Mouse (Mus musculus): Measurements from ENCODE around the gene Zfp239.

The Zfp239 gene

DNA sequence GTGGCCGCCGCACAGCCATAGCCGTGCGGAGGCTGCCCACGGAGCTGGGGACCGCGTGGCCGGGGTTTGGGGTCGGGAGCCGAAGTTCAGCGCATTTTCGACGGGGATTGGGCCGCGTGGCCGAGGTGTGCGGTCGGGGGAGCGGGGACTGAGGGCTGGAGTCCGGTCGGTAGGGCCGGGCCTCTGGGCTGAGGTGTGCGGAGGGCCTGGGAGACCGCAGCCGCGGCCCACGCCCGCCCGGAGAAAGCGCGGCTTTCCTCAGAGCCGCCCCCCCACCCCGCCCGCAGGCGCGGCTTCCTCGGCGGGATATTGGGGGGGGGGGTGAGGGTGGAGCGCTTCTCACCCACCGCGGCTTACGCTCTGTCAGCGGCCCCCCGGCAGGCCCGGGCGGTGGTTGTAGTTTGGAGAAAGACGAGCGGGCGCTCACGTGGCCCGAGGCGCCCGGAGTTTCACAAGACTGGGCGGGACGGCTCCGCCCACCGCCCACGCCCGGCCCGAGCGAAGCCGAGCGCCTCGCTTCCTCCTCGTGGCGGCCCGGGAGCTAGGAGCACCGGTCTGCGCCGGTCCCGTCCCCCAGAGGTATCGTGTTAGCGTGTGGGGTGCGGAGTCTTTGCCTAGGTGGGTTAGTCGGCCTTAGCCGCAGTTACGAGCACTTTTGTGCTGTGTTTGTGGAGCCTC, 45.5 kb downstream of the Zfp239 start:
- DNase-seq (ENCODE audit: low spot score), result peak; percentile 38

DNA sequence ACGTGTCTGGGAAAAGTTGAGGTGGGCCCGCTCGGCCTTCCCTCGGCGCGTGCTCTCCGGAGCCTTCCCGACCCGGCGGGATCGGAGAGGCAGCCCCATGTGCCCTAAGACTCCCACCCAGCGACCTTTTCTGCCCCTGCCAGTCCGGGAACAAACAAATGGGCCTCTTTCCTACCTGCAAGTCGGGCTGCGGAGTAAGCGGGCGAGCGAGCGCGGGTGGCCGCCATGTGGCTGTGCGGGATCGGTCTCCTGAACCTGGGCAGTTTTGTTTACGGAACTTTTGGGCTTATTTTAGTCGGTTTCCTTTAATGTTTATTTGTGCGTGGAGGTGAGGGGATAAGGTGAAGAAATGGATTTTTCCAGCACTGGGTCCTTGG, 46.1 kb downstream of the Zfp239 start:
- no peak for DNase-seq (ENCODE audit: low spot score)

DNA sequence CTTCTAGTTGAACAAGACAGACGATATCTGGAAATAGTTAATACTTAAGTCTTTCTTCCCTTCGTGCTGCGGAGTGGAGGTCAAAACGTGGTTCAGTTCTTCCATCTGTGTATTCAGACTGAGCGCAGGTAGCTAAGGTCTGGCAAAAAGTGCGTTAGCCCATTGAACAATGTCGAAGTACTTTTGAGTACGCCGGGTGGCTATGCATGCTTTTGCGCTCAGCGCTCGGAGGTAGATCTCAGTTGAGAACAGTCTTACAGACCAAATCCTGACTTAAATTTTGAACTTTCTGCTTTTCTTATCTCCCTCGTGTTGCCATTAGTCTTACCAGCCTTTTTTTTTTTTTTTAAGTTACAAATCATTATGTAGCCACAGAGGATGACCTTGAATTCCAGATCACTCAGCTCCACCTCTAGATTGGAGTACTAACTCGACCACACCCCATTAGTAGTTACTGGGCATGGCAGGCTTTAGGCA, 46.6 kb downstream of the Zfp239 start:
- DNase-seq (ENCODE audit: low spot score), result no peak

DNA sequence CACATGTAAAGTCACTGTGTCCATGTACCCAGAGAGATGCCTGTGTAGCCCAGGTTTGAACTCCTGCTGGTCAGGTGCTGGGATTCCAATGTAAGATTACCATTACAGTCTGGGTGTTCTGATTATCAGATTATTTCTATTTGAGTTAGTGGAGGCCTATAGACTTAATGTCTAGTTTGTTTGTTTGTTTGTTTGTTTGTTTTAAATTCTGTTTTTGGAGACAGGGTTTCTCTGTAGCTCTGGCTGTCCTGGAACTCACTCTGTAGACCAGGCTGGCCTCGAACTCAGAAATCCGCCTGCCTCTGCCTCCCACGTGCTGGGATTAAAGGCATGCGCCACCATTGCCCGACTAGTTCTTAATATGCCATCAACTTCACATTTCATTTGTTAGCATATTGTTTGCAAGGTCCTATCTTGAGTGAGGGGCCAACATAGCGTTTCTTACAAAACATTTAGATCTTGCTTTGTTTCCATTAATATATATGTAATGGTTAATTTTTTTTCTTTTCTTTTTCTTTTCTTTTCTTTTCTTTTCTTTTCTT, 48.3 kb downstream of the Zfp239 start:
- DNase-seq (ENCODE audit: low spot score), result no peak

DNA sequence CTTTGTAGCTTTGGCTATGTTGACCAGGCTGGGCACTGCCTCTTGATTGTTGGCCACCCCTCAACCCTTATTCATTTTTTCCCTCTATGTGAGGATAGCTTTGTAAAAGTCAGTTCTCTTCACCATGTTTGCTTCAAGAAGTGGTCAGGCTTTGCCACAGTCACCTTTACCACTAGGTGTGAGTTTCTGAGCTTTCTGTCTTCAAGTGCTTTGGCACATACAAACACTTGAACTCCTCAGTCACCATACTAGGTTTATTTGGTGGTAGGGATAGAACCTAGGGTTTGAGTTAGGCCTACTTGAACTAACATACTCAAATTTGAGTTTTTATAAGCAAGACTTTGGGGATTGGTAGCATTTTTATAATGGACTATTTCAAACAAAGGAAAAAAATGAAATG, 52.6 kb downstream of the Zfp239 start:
- DNase-seq (ENCODE audit: low spot score), result no peak

DNA sequence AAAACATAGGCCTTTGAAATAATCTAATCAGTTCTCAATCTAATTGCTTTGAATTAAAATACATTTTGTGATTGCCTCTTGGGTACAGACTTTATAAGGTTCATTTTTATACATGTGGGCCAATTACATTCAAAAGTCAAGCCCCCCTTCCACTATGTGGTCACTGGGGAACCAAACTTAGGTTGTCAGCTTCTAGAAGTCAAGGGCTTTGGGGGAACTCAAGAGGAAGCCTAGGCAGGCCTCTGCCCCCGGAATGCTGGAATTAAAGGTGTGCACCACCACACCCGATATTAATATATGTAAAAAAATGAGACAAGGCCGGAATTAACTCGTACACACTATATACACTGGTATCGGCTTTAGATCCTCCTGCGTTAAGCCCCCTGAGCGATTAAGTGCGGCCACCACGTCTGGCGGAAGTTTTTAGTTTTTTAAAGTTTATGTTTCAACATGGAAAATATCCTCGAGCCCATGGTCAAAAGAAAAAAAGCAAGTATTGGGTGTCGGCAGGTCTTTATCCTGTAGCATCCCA, 54.4 kb downstream of the Zfp239 start:
- no peak for DNase-seq (ENCODE audit: low spot score)

DNA sequence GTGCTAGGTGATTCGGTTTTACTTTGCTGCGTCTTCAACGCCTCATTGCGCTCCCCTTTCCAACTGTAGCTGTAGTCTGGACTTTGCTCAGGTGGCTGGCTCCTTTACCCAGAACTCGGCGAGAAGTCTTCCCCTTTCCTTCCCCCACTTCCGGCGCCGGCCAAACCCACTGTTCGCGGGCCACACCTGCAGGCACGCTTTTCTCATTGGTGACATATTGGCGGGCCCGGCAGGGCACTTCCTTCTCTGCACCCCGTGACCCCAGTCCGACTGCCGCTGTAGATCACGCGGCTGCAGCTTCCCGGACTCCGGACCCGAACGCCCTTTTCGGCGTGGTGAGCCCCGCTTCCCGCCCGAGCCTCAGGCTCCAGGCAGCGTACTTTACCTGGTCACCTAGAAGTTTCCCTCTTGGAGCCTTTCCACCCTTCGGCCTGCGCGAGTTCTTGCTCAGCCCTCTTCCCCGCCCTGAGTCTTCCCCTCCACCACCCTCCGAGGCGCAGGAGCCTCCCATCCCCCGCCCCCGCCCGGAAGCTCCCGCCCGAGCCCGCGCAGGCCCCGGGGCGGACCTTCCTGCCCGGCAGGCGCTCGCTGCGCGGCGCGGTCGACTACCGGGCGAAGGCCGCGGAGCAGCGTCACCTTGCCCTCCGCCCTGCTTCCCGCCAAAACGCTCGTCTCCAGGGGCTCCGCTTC, 55.0 kb downstream of the Zfp239 start:
- no peak for DNase-seq (ENCODE audit: low spot score)

DNA sequence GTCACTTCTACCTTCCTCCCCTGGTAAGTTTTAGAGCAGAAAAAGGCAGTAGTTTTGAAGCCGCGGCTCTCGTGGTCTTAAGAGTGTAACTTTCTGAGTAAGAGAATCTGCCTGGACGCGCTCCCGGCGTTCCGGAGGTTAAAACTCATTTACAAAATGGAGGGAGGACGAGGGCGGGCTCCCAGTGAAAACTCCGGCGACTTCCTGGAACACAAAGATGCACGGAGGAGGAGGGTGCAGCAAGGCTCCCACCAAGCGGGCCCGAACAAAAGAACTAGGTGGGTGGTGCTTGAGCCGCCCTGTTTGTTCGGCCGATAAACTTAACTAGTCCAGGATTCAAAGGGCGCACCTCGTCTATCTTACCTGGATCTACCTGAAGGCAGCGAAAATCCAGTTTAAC, 55.7 kb downstream of the Zfp239 start:
- DNase-seq (ENCODE audit: low spot score), result no peak

DNA sequence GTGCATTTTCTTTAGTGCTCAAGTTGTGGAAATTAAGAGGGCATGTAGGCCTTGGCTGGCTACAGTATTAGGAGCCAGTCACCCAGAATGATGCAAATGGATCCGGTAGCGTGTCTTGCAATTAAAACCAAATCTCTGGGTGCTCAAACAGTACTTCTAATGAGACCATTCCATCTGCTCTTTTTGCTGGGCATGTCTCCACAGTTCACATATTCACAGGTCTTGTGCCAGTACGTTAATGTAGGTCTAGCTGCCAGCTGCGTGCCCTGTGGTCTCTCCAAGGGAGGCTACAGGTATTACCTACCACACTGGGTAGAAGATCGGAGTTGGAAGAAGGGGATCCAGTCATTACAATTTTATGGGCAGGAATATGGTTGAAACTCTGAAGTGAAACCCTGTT, 56.1 kb downstream of the Zfp239 start:
- DNase-seq (ENCODE audit: low spot score), result no peak

DNA sequence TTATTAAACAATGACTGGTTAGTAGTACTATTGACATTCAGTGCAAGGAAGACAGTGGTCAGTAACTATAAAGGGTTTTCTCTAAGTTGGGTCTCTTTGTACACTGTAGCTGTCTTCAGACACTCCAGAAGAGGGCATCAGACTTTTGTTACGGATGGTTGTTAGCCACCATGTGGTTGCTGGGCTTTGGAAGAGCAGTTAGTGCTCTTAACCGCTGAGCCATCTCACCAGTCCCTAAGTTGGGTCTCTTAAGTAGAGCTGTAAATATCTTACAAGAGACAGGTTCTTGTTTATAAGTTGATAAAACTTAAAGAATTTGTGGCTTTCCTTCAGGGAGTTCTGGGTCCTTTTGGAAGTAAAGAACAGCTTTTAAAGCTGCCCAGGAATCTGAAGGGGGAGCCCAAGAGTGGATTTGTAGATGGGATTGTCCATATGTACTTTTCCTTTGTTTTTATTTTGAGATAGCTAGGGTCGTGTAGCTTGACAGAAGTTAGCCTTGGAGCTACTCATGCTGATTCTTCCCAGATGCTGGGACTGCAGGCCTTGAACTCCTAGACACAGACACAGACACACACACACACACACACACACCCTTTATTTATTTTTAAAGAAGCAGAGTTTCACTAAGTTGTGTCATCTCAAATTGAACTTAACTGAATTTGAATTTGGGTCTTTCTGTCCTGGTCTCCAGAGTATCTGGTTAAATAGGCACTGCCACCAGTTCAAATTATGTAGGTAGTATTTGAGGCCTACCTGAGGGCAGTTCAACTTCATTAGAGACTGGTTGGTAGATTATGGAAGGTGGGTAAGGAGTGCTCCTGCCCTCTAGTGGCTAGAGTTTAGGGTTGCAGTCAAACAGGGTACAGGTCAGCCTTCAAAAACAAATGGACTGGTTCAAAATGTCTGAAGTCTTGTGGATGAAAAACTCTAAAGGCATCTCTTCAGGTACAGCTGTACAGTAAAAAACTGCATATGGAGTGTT, 59.0 kb downstream of the Zfp239 start:
- DNase-seq (ENCODE audit: low spot score), result no peak

DNA sequence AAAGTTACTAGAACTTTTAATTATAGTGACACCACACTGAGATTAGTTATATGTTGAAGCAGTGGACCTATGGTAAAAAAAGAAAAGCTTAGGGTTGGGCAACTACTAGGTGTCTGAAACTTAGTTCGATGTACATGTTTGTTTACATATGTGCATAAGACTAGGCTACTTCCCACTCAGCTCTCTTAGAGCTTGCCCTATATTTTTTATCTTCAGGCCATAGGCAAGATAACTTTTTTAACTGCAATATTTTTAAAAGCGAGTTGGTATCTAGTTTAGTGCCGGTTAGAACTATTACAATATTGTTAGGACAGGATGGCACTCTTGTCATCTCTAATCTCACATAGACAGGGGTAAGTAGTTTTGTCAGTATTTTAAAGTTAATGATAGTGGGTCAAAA, 60.1 kb downstream of the Zfp239 start:
- DNase-seq (ENCODE audit: low spot score), result no peak
